9 mouse cellular contexts compared by ENCODE assay signal in genomic region chr10:4598244-4598842, GRCm38 (mm10). TPM values are rescaled to one million over a fixed set of nuclear protein-coding genes. Genes with fewer than 3 reads are reported as not detected.
DNase-seq lines count a peak whose midpoint lies in the region; ATAC-seq lines count a peak whose summit lies in the region.
"Had no signal": no experiment of that assay in that cellular context is flagged by ENCODE, and none has a peak within 500 bp of the region (broad histone marks: within the 10 kb centered on the region; RNA-seq: fewer than 3 reads in every experiment).

No protein-coding gene starts in this region.

- DNase-seq in kidney, adult 9 months: peak; percentile 74
- DNase-seq in MN1 (ENCODE audit: low spot score): peak; percentile 47
- peak; percentile 28 for DNase-seq in cerebellum, adult 8-10 months
- DNase-seq in gastrocnemius, postnatal 10 days: peak; percentile 70
- peak; percentile 12 to 55 for DNase-seq in layer of hippocampus, postnatal 36 days
- DNase-seq in midbrain, embryonic 14.5 days: peak; percentile 73
- peak; percentile 67 for DNase-seq in thymus, postnatal 14 days

- H3K4me2 ChIP-seq in kidney, embryonic 15.5 days: no peak overlapping the region
- no peak overlapping the region for H3K4me2 ChIP-seq in midbrain, embryonic 14.5 days (ENCODE audit: low read length)
- H3K4me2 ChIP-seq: embryonic facial prominence, embryonic 13.5 days had no signal

- H3K9ac ChIP-seq in kidney, embryonic 15.5 days: no peak overlapping the region
- no peak overlapping the region for H3K9ac ChIP-seq in midbrain, embryonic 14.5 days (replicated peaks; ENCODE audit: low read length)
- H3K9ac ChIP-seq: embryonic facial prominence, embryonic 13.5 days had no signal

- H3K27me3 ChIP-seq in kidney, embryonic 15.5 days: no peaks in the 10 kb centered on the region
- H3K27me3 ChIP-seq in midbrain, embryonic 14.5 days (ENCODE audit: control insufficient read depth, insufficient read depth, low read length): no peaks in the 10 kb centered on the region

- no peaks in the 10 kb centered on the region for H3K36me3 ChIP-seq in kidney, embryonic 15.5 days
- H3K36me3 ChIP-seq in midbrain, embryonic 14.5 days (ENCODE audit: control insufficient read depth, insufficient read depth, low read length): no peaks in the 10 kb centered on the region
- H3K36me3 ChIP-seq: embryonic facial prominence, embryonic 13.5 days had no signal

- WGBS in kidney, embryonic 15.5 days: 70% methylated on average over 10 of the region's 10 CpGs
- 69% methylated on average over 10 of the region's 10 CpGs for WGBS in midbrain, embryonic 14.5 days

- no peak overlapping the region for H3K4me3 ChIP-seq in kidney, embryonic 15.5 days (replicated peaks)
- H3K4me3 ChIP-seq in midbrain, embryonic 14.5 days (replicated peaks; ENCODE audit: low read depth, low read length): no peak overlapping the region
- H3K4me3 ChIP-seq: embryonic facial prominence, embryonic 13.5 days had no signal

- 0 out of 2 replicates have a peak, but pooled peaks cover 3% of the 10 kb centered on the region for H3K4me1 ChIP-seq in kidney, embryonic 15.5 days
- H3K4me1 ChIP-seq in midbrain, embryonic 14.5 days (ENCODE audit: control insufficient read depth, insufficient read depth, low read length): no peaks in the 10 kb centered on the region
- H3K4me1 ChIP-seq: embryonic facial prominence, embryonic 13.5 days had no signal

- no peaks in the 10 kb centered on the region for H3K9me3 ChIP-seq in kidney, embryonic 15.5 days (replicated peaks)
- no peaks in the 10 kb centered on the region for H3K9me3 ChIP-seq in midbrain, embryonic 14.5 days (ENCODE audit: control insufficient read depth, low read length)

- ATAC-seq in kidney, embryonic 15.5 days (replicated peaks; ENCODE audit: low FRiP score): no peak
- 0 out of 2 replicates have a peak, but pooled peaks have one; percentile 39 for ATAC-seq in midbrain, embryonic 14.5 days (ENCODE audit: low FRiP score, low TSS enrichment)

- H3K27ac ChIP-seq in kidney, embryonic 15.5 days: no peak overlapping the region
- no peak overlapping the region for H3K27ac ChIP-seq in midbrain, embryonic 14.5 days (replicated peaks; ENCODE audit: low read depth, low read length)
- H3K27ac ChIP-seq: embryonic facial prominence, embryonic 13.5 days had no signal

RNA-seq across cellular contexts. Expression of gene Esr1, which starts 13.1 kb away (rescaled TPM):
- polyA plus RNA-seq in kidney, embryonic 15.5 days (2015; fragmentation: Nextera tagmentation; extraction: Ambion mirVana): 1.9 and 2.2 TPM in 2 replicates
- 10 to 100 TPM; 34.5 to 39.0 TPM for total RNA-seq in gastrocnemius, postnatal 10 days (2021)
- total RNA-seq in layer of hippocampus, postnatal 36 days (2021): 1 to 10 TPM; 2.3 to 2.7 TPM
- polyA plus RNA-seq in midbrain, embryonic 14.5 days (2014; fragmentation: Nextera tagmentation; extraction: Ambion mirVana): 0.27 and 0.30 TPM in 2 replicates

Comparison
In these comparisons a context has a peak if more than half of its experiments do, and no peak if none do; other contexts are left out.
1. RNA of gene Esr1, which starts 13.1 kb away (total RNA-seq): 34.5 to 39.0 TPM in gastrocnemius, postnatal 10 days; 2.3 to 2.7 TPM in layer of hippocampus, postnatal 36 days; every median in the first group is over 4 times any median in the second.
2. Peak in every context shown above with its lines, with median percentiles within 50 percentile points of each other: DNase-seq.